Mouse (Mus musculus): ENCODE measurements around the gene Spata25.

DNA sequence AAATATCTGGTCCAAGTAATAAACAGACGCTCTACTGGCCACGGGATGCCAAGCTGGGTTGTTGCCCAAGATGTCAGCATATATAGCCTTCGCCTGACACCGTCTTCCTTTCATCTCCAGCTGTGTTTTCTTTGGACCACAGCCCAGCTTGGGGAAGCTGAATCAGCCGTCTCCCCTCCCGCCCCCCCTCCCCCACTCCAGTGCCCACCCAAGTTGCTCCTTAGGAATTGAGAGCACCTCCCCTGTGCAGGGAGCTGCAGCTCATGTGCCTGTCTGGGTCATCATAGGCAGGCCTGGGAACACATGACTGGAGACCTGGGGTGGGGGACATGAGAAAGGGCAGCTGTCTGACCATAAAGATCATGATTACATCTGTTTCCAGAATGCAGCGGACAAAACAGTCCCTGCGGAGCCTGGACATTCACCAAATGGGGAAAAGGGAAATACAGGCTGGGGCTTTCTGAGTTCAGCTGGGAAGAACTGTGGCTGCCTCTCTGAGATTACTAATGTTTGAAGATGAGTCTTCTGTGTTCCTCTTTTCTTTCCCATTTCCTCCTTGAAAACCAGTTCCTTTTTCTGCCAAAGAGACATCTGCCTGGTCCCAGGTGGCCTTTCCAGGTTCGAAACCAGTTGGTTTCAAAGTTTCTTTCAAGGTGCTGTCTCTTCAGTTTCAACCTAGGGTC lies 34.0 kb upstream of the Spata25 start:
- no peak for TF ChIP-seq CTCF (IDR thresholded peaks at IDR 0.05)
- no peak for TF ChIP-seq POLR2A (IDR thresholded peaks at IDR 0.05; ENCODE audit: insufficient read depth, low read depth, low read length)
- no peak for TF ChIP-seq EP300 (IDR thresholded peaks at IDR 0.05; ENCODE audit: insufficient read depth, low read depth, low read length)

Measured in heart, adult 2 months (tissue).